Mouse (Mus musculus) G1E (cell line): Measurements from ENCODE around the gene Lingo2. TPM values are rescaled to one million over a fixed set of nuclear protein-coding genes. Genes with fewer than 3 reads are reported as not detected.

Experiments used
- ATAC-seq: 2 replicates; pipeline ENCODE4 v1.8.0; 2016; ENCODE audit warnings: mild to moderate bottlenecking; ENCODE audit not compliant: insufficient number of reproducible peaks, poor library complexity, low FRiP score, severe bottlenecking; ENCODE audit errors: extremely low read depth
- DNase-seq: peaks from one replicate; pipeline ENCODE4 v3.0.0; 2012; ENCODE audit warnings: low spot score
- H3K27me3 ChIP-seq: 2 replicates; pipeline ENCODE4 v1.6.1; 2012; ENCODE audit warnings: mild to moderate bottlenecking, low read length, inconsistent platforms; ENCODE audit not compliant: insufficient read depth
- H3K36me3 ChIP-seq: replicated peaks from 2 replicates; pipeline ENCODE3; 2012; ENCODE audit warnings: mild to moderate bottlenecking, inconsistent platforms
- H3K4me1 ChIP-seq: 2 replicates; pipeline ENCODE4 v1.6.1; 2012; ENCODE audit warnings: low read depth, low read length, inconsistent platforms, mixed read lengths; ENCODE audit not compliant: insufficient read depth
- H3K4me3 ChIP-seq: 2 replicates; pipeline ENCODE4 v1.5.1; 2012; ENCODE audit warnings: low read depth, mild to moderate bottlenecking, inconsistent platforms, low read length, moderate library complexity, mixed read lengths
- H3K9me3 ChIP-seq: replicated peaks from 2 replicates; pipeline ENCODE4 v1.6.1; 2012; ENCODE audit warnings: inconsistent platforms
- CTCF ChIP-seq: IDR thresholded peaks from 2 replicates; pipeline ENCODE4 v1.5.1; 2012; ENCODE audit warnings: low read depth, low read length, inconsistent platforms, mixed read lengths
- GATA1 ChIP-seq: IDR thresholded peaks from 2 replicates; pipeline ENCODE4 v1.6.1; 2012; ENCODE audit warnings: borderline replicate concordance, low read length, inconsistent platforms, mixed read lengths
- GATA2 ChIP-seq: IDR thresholded peaks from 2 replicates; pipeline ENCODE4 v1.6.1; 2012; ENCODE audit warnings: low read depth, low read length, inconsistent platforms, borderline replicate concordance
- POLR2AphosphoS5 ChIP-seq: IDR thresholded peaks from 2 replicates; pipeline ENCODE4 v1.6.1; 2012; ENCODE audit warnings: low read depth, low read length, inconsistent platforms; ENCODE audit not compliant: insufficient replicate concordance
- TAL1 ChIP-seq: conservative IDR thresholded peaks from 2 replicates; pipeline ENCODE4 v1.6.1; 2012; ENCODE audit warnings: low read depth, low read length, inconsistent platforms, mixed read lengths
- polyA plus RNA-seq: library from polyadenylated mRNA; stranded (reverse); fragments of >175 nt; gene quantifications from 2 replicates; pipeline ENCODE4 v1.2.3, GENCODE M21; 2012
- total RNA-seq, 2 experiments: library from RNA; stranded (forward) in 1 of 2; stranded (reverse) in 1 of 2; fragments of 200-1000 nt in 1 of 2; fragments of >200 nt in 1 of 2; fragmentation: Nextera tagmentation in 1 of 2; gene quantifications; 2 replicates each; pipeline ENCODE4 v1.2.3; 2014 to 2017

Gene Lingo2
- total and polyA plus RNA-seq, 3 experiments = 0.16 TPM; not detected in 2

- Histone ChIP-seq H3K4me1 (no peaks in the 10 kb centered on the region), H3K27me3 (no peaks in the 10 kb centered on the region), H3K4me3 (no peak overlapping the region), H3K36me3 (no peaks in the 10 kb centered on the region), H3K9me3 (no peaks in the 10 kb centered on the region)
- DNase-seq = no peak
- TF ChIP-seq TAL1 (no peak), GATA1 (no peak), CTCF (no peak), POLR2AphosphoS5 (no peak), GATA2 (no peak)
- ATAC-seq = no peak
Observed at GRCm38 (mm10) chr4:36635666-36636065, 315.9 kb downstream of the Lingo2 start.

- H3K4me3 ChIP-seq = no peak overlapping the region
- no peak for ATAC-seq
Observed at GRCm38 (mm10) chr4:36576801-36577200, 374.7 kb downstream of the Lingo2 start.

GRCm38 (mm10) chr4:36576256-36576655 is 375.3 kb downstream of the Lingo2 start:
- H3K36me3 ChIP-seq = no peaks in the 10 kb centered on the region
- TF ChIP-seq GATA2 (no peak), TAL1 (no peak), GATA1 (no peak), POLR2AphosphoS5 (no peak)
- 0 out of 2 replicates have a peak, but pooled peaks cover 3% of the 10 kb centered on the region for H3K9me3 ChIP-seq

More at GRCm38 (mm10) chr4:36576801-36577200, 374.7 kb downstream of the Lingo2 start:
- Histone ChIP-seq H3K4me1 (no peaks in the 10 kb centered on the region), H3K27me3 (no peaks in the 10 kb centered on the region), H3K36me3 (no peaks in the 10 kb centered on the region), H3K9me3 (0 out of 2 replicates have a peak, but pooled peaks cover 3% of the 10 kb centered on the region)
- no peak for TF ChIP-seq CTCF
- TF ChIP-seq POLR2AphosphoS5 = no peak
- TF ChIP-seq GATA1 = no peak
- no peak for TF ChIP-seq GATA2
- no peak for TF ChIP-seq TAL1
- no peak for DNase-seq

GRCm38 (mm10) chr4:36566544-36566943 is 385.0 kb downstream of the Lingo2 start:
- TF ChIP-seq CTCF = no peak
- Histone ChIP-seq H3K27me3 (no peaks in the 10 kb centered on the region), H3K36me3 (no peaks in the 10 kb centered on the region), H3K4me1 (no peaks in the 10 kb centered on the region), H3K4me3 (no peak overlapping the region), H3K9me3 (no peaks in the 10 kb centered on the region)
- DNase-seq (no peak), ATAC-seq (no peak)

More at GRCm38 (mm10) chr4:36576256-36576655, 375.3 kb downstream of the Lingo2 start:
- Histone ChIP-seq H3K27me3 (no peaks in the 10 kb centered on the region), H3K4me1 (no peaks in the 10 kb centered on the region), H3K4me3 (no peak overlapping the region)
- DNase-seq (no peak), ATAC-seq (no peak)

- no peaks in the 10 kb centered on the region for H3K36me3 ChIP-seq
Observed at GRCm38 (mm10) chr4:36560997-36561396, 390.6 kb downstream of the Lingo2 start.

GRCm38 (mm10) chr4:36540664-36541360 is 410.7 kb downstream of the Lingo2 start:
- Histone ChIP-seq H3K36me3 (no peaks in the 10 kb centered on the region), H3K4me1 (no peaks in the 10 kb centered on the region), H3K27me3 (no peaks in the 10 kb centered on the region), H3K9me3 (no peaks in the 10 kb centered on the region), H3K4me3 (no peak overlapping the region)
- TF ChIP-seq TAL1 (no peak), GATA2 (no peak), GATA1 (no peak), CTCF (no peak), POLR2AphosphoS5 (no peak)
- ATAC-seq (no peak), DNase-seq (no peak)

More at GRCm38 (mm10) chr4:36560997-36561396, 390.6 kb downstream of the Lingo2 start:
- ATAC-seq (no peak), DNase-seq (no peak)
- H3K4me3 ChIP-seq = no peak overlapping the region
- H3K27me3 ChIP-seq = no peaks in the 10 kb centered on the region
- H3K9me3 ChIP-seq = no peaks in the 10 kb centered on the region
- TF ChIP-seq GATA1 (no peak), TAL1 (no peak), CTCF (no peak), POLR2AphosphoS5 (no peak), GATA2 (no peak)
- H3K4me1 ChIP-seq = no peaks in the 10 kb centered on the region
